Mouse (Mus musculus) megakaryocyte-erythroid progenitor cell, adult 5-6 weeks (primary cell): ENCODE data around the gene Inpp4a. TPM values are rescaled to one million over a fixed set of nuclear protein-coding genes. Genes with fewer than 3 reads are reported as not detected.

Experiments used
- total RNA-seq, 2 experiments: library from RNA; stranded (forward) in 1 of 2; stranded (reverse) in 1 of 2; fragments of 200-1000, 215-1000 nt in 1 of 2; fragments of >200 nt in 1 of 2; fragmentation: Nextera tagmentation in 1 of 2; gene quantifications; 2 replicates each; pipeline ENCODE4 v1.2.3; 2014 to 2017

Gene Inpp4a
- total RNA-seq, 2 experiments from 2014 or later: 1.8 to 4.3 TPM

Other genes starting within 250 kb of the Inpp4a start
- gene Cnga3, start 85.4 kb upstream of the Inpp4a start, total RNA-seq (2014; fragmentation: Nextera tagmentation): not detected in 2 replicates
- not detected in 2 replicates for gene Cnga3, start 85.4 kb upstream of the Inpp4a start, total RNA-seq (2017)
- gene Coa5, start 130.2 kb downstream of the Inpp4a start, total RNA-seq (2014; fragmentation: Nextera tagmentation): 96.6 and 104 TPM in 2 replicates
- gene Coa5, start 130.2 kb downstream of the Inpp4a start, total RNA-seq (2017): 82.0 and 90.7 TPM in 2 replicates
- 33.5 and 42.9 TPM in 2 replicates for gene Unc50, start 130.3 kb downstream of the Inpp4a start, total RNA-seq (2014; fragmentation: Nextera tagmentation)
- 45.7 and 46.1 TPM in 2 replicates for gene Unc50, start 130.3 kb downstream of the Inpp4a start, total RNA-seq (2017)
- 12.9 and 17.7 TPM in 2 replicates for gene Mgat4a, start 241.2 kb downstream of the Inpp4a start, total RNA-seq (2014; fragmentation: Nextera tagmentation)
- gene Mgat4a, start 241.2 kb downstream of the Inpp4a start, total RNA-seq (2017): 2.9 and 7.1 TPM in 2 replicates